Mouse (Mus musculus) heart, adult 2 months (tissue): ENCODE measurements around the gene Palm2. TPM values are rescaled to one million over a fixed set of nuclear protein-coding genes. Genes with fewer than 3 reads are reported as not detected.

ENCODE experiments used
- DNase-seq, 2 experiments: peaks; one replicate each; pipeline ENCODE4 v3.0.0; 2021
- H3K27ac ChIP-seq: fragments of 200-600 bp; 2 replicates; pipeline ENCODE4 v1.8.1; 2022
- H3K27me3 ChIP-seq: fragments of 200-500 bp; 2 replicates; pipeline ENCODE4 v1.6.1; 2012; ENCODE audit warnings: mild to moderate bottlenecking, low read length, inconsistent platforms, mixed read lengths; ENCODE audit not compliant: control insufficient read depth, insufficient read depth
- H3K36me3 ChIP-seq: fragments of 200-500 bp; 2 replicates; pipeline ENCODE4 v1.6.1; 2012; ENCODE audit warnings: low read length, inconsistent platforms; ENCODE audit not compliant: control insufficient read depth, insufficient read depth
- H3K4me1 ChIP-seq: fragments of 200-500 bp; 2 replicates; pipeline ENCODE4 v1.6.1; 2011; ENCODE audit warnings: low read length; ENCODE audit not compliant: control insufficient read depth, insufficient read depth
- H3K4me3 ChIP-seq: fragments of 200-600 bp; 2 replicates; pipeline ENCODE4 v1.8.1; 2022
- H3K79me2 ChIP-seq: fragments of 200-500 bp; replicated peaks from 2 replicates; pipeline ENCODE4 v1.6.1; 2012; ENCODE audit warnings: mild to moderate bottlenecking, inconsistent platforms, low read length, moderate library complexity, mixed read lengths; ENCODE audit not compliant: control insufficient read depth, insufficient read depth
- H3K9ac ChIP-seq: fragments of 200-500 bp; 2 replicates; pipeline ENCODE4 v1.6.1; 2012; ENCODE audit warnings: low read depth, mild to moderate bottlenecking, control low read depth, inconsistent platforms, low read length, mixed read lengths
- CTCF ChIP-seq: fragments of 200-600 bp; IDR thresholded peaks from 2 replicates; pipeline ENCODE4 v1.8.1; 2022; ENCODE audit warnings: antibody characterized with exemption, mild to moderate bottlenecking, moderate library complexity
- EP300 ChIP-seq: fragments of 200-500 bp; IDR thresholded peaks from 2 replicates; pipeline ENCODE4 v1.6.1; 2011; ENCODE audit warnings: low read depth, low read length, control low read depth; ENCODE audit not compliant: insufficient read depth
- POLR2A ChIP-seq: fragments of 200-500 bp; IDR thresholded peaks from 2 replicates; pipeline ENCODE4 v1.6.1; 2011; ENCODE audit warnings: mild to moderate bottlenecking, low read depth, low read length, control low read depth; ENCODE audit not compliant: insufficient read depth
- WGBS: fragments of 180-500 bp; shearing (Covaris S2); methylation state at CpG from one replicate; pipeline ENCODE4 v1.1.7; 2018; 5-methylcytosine and 5-hydroxymethylcytosine counted together
- intact Hi-C: fragments of 180-260 bp; cut with DNase I; formaldehyde crosslinking; loops from one replicate; pipeline ENCODE4 v1.15.1; 2025
- polyA plus RNA-seq: library from polyadenylated mRNA; depleted of rRNA; stranded (reverse); fragments of >200 nt; gene quantifications from 2 replicates; pipeline ENCODE4 v1.2.3, GENCODE M21; 2012
- total RNA-seq, 2 experiments: library from RNA; stranded (reverse); gene quantifications; 2 replicates each; pipeline ENCODE4 v1.2.3; 2021

Gene Palm2
- total and polyA plus RNA-seq, 3 experiments, result 0.33 to 13.2 (median 9.9) TPM

GRCm38 (mm10) chr4:57538029-57538688 is 104.1 kb downstream of the Palm2 start:
- no peaks in the 10 kb centered on the region for H3K79me2 ChIP-seq
- 25% methylated on average over 4 of the region's 4 CpGs for WGBS
- H3K36me3 ChIP-seq, result no peaks in the 10 kb centered on the region
- no peak for DNase-seq
- no peak overlapping the region for H3K27ac ChIP-seq
- H3K4me1 ChIP-seq, result 0 out of 2 replicates have a peak, but pooled peaks cover 1% of the 10 kb centered on the region
- no peak overlapping the region for H3K9ac ChIP-seq
- no peak overlapping the region for H3K4me3 ChIP-seq
- intact Hi-C loops, result loop anchor here (5.0 kb wide), 1 partner anchor 69 kb away; no protein-coding TSS in a partner anchor
- H3K27me3 ChIP-seq, result no peaks in the 10 kb centered on the region
- TF ChIP-seq EP300 (no peak), POLR2A (no peak), CTCF (no peak)

- TF ChIP-seq EP300 (no peak), POLR2A (no peak), CTCF (no peak)
- no peak overlapping the region for H3K4me3 ChIP-seq
- no peaks in the 10 kb centered on the region for H3K36me3 ChIP-seq
- no peak overlapping the region for H3K9ac ChIP-seq
- intact Hi-C loops, result no loop called here
- no peaks in the 10 kb centered on the region; the same call in 1 of the 2 replicates for H3K79me2 ChIP-seq
- no peak for DNase-seq
- WGBS, result 23% methylated on average over 6 of the region's 6 CpGs
- no peak overlapping the region for H3K27ac ChIP-seq
- H3K27me3 ChIP-seq, result no peaks in the 10 kb centered on the region
- no peaks in the 10 kb centered on the region for H3K4me1 ChIP-seq
Observed at GRCm38 (mm10) chr4:57543692-57544256, 109.7 kb downstream of the Palm2 start.

- no peak overlapping the region for H3K9ac ChIP-seq
- intact Hi-C loops, result no loop called here
- no peak for TF ChIP-seq POLR2A
- no peak for TF ChIP-seq CTCF
- no peak for TF ChIP-seq EP300
- WGBS, result 62% methylated on average over 7 of the region's 7 CpGs
- peaks cover 2% of the 10 kb centered on the region; the same call in 1 of the 2 replicates for H3K4me1 ChIP-seq
- H3K27me3 ChIP-seq, result no peaks in the 10 kb centered on the region
- H3K36me3 ChIP-seq, result no peaks in the 10 kb centered on the region
- no peaks in the 10 kb centered on the region; the same call in 1 of the 2 replicates for H3K79me2 ChIP-seq
- H3K4me3 ChIP-seq, result no peak overlapping the region
- no peak for DNase-seq
- no peak overlapping the region for H3K27ac ChIP-seq
Observed at GRCm38 (mm10) chr4:57547785-57548184, 113.7 kb downstream of the Palm2 start.

- Histone ChIP-seq H3K27ac (no peak overlapping the region), H3K9ac (no peak overlapping the region)
- 15% methylated on average over 1 of the region's 1 CpGs for WGBS
Observed at GRCm38 (mm10) chr4:57550216-57550615, 116.2 kb downstream of the Palm2 start.

GRCm38 (mm10) chr4:57557102-57557501 is 123.1 kb downstream of the Palm2 start:
- peaks cover 2% of the 10 kb centered on the region; the same call in 1 of the 2 replicates for H3K36me3 ChIP-seq
- intact Hi-C loops, result no loop called here
- no peak overlapping the region for H3K27ac ChIP-seq
- no peak for DNase-seq
- no peaks in the 10 kb centered on the region for H3K27me3 ChIP-seq
- WGBS, result 21% methylated on average over 2 of the region's 2 CpGs
- TF ChIP-seq EP300 (no peak), POLR2A (no peak), CTCF (no peak)
- no peaks in the 10 kb centered on the region for H3K79me2 ChIP-seq
- no peak overlapping the region for H3K4me3 ChIP-seq
- no peak overlapping the region for H3K9ac ChIP-seq
- peaks cover 2% of the 10 kb centered on the region for H3K4me1 ChIP-seq

More at GRCm38 (mm10) chr4:57550216-57550615, 116.2 kb downstream of the Palm2 start:
- no peaks in the 10 kb centered on the region; the same call in 1 of the 2 replicates for H3K79me2 ChIP-seq
- intact Hi-C loops, result no loop called here
- peaks cover 2% of the 10 kb centered on the region; the same call in 1 of the 2 replicates for H3K4me1 ChIP-seq
- no peak overlapping the region for H3K4me3 ChIP-seq
- 0 out of 2 replicates have a peak, but pooled peaks have one; percentile 14 for TF ChIP-seq EP300
- TF ChIP-seq CTCF, result no peak
- TF ChIP-seq POLR2A, result no peak
- no peaks in the 10 kb centered on the region for H3K36me3 ChIP-seq
- DNase-seq, result no peak
- H3K27me3 ChIP-seq, result no peaks in the 10 kb centered on the region

- Histone ChIP-seq H3K9ac (no peak overlapping the region), H3K4me1 (peaks cover 2% of the 10 kb centered on the region), H3K27me3 (no peaks in the 10 kb centered on the region), H3K36me3 (peaks cover 2% of the 10 kb centered on the region; the same call in 1 of the 2 replicates), H3K4me3 (no peak overlapping the region), H3K79me2 (no peaks in the 10 kb centered on the region), H3K27ac (no peak overlapping the region)
- WGBS, result 72% methylated on average over 1 of the region's 1 CpGs
- no peak for DNase-seq
- intact Hi-C loops, result no loop called here
- TF ChIP-seq EP300, result no peak
- no peak for TF ChIP-seq CTCF
Observed at GRCm38 (mm10) chr4:57559438-57559837, 125.4 kb downstream of the Palm2 start.
